Mouse (Mus musculus) mouse trophoblast stem cell (cell line): ENCODE measurements at regions not wholly inside any gene's neighbourhood (a gene's known extent, or its start where the extent isn't known, plus 50 kb on each side); places are given as distances from the start of the nearest gene placed in this dataset.

ENCODE experiments used
- in situ Hi-C, 2 experiments: fragments of 300-500 bp; cut with MseI, MboI; formaldehyde crosslinking; loops; 2 replicates in 1 of 2; 3 replicates in 1 of 2; pipeline ENCODE4 v1.15.1; 2025

DNA sequence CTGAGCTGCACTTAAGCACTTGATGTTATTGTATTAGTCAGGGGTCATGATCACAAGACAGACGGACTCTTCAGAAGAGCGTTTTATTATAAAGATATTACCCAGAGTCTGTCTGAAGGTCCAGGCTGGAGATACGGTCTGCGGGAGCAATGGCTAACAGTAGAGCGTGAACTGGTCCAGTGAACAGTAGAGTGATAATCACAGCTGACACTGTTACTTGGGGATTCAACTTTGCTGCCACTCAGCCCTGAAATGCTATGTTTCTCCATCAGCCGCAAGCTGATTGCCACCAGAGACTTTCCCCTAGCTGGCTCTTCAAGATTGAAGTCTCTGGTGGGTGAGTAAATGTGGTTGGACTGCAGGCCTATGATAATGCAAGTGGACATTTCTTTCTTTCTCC lies 133.1 kb upstream of the Zc3h12c start:
- in situ Hi-C loops, result no loop called here

DNA sequence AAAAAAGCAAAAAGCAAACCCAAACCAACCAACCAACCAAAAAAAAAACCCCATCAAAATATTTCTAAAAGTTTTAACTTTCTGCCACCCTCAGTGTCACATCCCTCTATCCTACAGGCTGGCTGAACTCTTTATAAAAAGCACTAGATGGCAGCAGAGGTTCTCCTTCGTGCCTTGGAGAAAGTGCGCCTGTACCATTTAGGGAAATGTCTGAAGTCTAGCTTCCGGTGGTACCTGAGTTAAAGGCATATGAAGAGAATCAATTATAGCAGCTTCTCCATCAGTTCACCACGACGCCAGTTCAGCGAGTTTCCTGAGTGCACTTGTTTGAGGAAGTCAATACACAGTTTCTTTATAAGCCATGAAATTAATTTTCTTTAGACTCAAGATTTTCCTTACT lies 130.0 kb upstream of the Zc3h12c start:
- in situ Hi-C loops, result loop anchor here in 1 of 2 experiments (25.0 kb wide), 1 partner anchor 311 kb away; no protein-coding TSS in a partner anchor

DNA sequence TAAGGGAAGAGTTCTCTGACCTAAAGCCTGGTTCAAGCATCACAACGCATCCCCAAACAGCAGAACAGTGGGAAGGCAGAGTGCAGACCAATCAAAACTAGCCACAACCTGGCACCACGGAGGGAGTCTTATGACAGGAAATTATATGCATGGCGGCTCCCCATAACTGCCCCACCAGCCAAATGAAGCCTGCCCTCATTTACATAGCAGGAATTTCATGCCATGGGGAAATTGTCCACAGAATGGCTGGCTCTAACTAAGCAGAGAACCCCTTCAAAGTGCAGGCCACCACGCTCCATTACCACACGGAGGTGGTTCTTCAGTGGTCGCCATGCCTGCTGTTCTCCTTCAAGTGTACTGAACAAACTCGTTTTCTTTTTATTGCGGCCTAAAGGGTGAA lies 126.3 kb upstream of the Zc3h12c start:
- in situ Hi-C loops, result loop anchor here in 1 of 2 experiments (25.0 kb wide), 1 partner anchor 307 kb away; no protein-coding TSS in a partner anchor

DNA sequence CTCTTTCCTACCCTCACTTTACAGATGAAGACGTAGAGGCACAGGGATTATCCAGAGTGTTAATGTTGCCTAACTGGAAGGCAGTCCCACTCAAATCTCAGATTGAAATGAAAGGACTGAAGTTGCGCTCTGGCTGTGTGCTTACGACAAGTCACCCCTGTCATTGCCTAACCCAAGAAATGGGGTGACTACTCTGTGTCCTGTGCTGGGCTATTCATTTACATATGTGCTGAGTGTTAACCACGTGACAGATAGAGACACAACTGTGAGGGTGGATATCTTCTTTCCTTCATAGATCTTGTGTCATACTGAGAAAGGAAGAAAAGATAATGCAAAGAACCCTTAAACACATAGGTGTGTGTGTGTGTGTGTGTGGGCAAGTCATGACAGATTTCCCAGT lies 120.7 kb upstream of the Zc3h12c start:
- in situ Hi-C loops, result loop anchor here (5.0 to 25.0 kb wide), 3 partner anchors 154 to 312 kb away; no protein-coding TSS in a partner anchor

- in situ Hi-C loops, result loop anchor here (5.0 to 25.0 kb wide), 3 partner anchors 153 to 311 kb away; no protein-coding TSS in a partner anchor
These were observed 119.4 kb upstream of the Zc3h12c start for GRCm38 (mm10) chr9:52287761-52288275.

DNA sequence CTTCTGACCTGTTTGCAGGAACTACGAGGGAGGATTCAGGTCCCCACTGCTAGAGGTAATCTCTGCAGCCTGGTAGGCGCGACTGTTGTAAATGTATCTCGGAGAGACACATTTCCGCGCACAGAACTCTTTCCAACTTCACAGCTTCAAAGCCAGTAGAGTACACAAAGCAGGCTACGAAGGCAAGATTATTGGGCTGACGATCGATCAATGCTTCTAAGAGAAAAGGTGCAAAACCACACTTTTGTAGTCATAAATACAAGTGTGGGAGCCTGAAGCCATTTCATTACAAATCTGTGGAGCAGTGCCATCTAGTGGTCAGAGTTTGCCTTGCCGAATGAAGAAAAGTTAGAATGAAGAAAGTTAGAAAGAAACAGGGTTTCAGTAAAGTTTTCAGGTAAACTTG lies 118.9 kb upstream of the Zc3h12c start:
- in situ Hi-C loops, result loop anchor here (5.0 to 25.0 kb wide), 3 partner anchors 152 to 310 kb away; no protein-coding TSS in a partner anchor

DNA sequence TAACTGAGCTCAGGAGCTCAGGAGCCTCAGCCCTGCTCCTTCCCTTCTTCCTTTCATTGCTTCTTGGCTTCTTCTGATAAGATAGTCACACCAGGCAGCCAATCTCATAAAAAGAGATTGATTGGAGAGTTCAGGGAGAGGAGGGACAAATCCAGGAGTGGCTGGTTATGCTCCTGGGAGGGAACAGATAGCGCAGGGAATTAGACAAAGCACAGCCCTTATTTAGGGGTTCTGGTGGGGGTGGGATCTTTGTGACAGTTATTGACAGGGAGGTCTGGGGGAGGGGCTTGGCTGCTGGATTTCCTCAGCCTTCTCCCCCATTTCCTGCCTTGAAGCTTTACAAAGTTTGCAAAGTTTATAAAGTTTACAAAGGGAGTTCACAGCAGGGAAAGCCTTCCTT lies 117.7 kb upstream of the Zc3h12c start:
- in situ Hi-C loops, result loop anchor here (5.0 to 25.0 kb wide), 3 partner anchors 151 to 309 kb away; no protein-coding TSS in a partner anchor

DNA sequence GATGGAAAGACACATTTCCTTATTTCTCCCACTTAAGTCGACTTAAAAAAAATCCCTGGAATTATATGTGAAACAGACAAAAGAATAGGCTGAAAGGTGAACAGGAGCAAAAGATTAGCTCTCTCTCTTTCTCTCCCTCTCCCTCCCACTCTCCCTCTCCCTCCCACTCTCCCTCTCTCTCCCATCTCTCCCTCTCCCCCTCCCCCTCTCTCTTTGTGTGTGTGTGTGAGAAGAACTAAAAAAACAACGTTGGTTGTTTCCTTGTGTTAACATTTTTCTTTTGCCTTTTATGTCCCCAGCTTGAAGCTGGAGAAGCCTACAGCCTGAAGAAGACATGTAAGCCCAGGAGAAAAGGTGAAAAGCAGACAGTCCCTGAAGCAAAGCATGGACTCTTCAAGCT lies 115.2 kb upstream of the Zc3h12c start:
- in situ Hi-C loops, result loop anchor here (10.0 to 25.0 kb wide), 2 partner anchors 149 to 296 kb away; no protein-coding TSS in a partner anchor

- in situ Hi-C loops, result loop anchor here (10.0 to 25.0 kb wide), 2 partner anchors 146 to 294 kb away; no protein-coding TSS in a partner anchor
These were observed 112.6 kb upstream of the Zc3h12c start for GRCm38 (mm10) chr9:52280995-52281394.

DNA sequence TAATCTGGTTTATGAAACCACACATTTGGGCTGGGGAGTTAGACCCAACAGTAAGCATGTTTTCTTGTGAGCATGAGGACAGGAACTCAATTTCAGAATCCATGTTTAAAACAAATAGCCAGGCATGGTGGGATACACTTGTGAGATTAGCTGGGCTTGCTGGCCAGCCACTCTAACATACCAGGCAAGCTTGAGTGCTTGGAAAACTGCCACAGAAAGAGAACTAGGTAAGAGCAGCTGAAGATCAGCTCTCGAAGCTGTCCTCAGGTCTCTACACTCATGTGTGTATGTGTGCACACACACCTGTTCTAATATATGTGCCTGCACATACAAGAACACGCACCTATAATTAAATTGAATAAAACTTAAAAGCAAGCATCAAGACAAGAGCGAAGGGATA lies 112.2 kb upstream of the Zc3h12c start:
- in situ Hi-C loops, result loop anchor here (10.0 to 25.0 kb wide), 2 partner anchors 146 to 293 kb away; no protein-coding TSS in a partner anchor

DNA sequence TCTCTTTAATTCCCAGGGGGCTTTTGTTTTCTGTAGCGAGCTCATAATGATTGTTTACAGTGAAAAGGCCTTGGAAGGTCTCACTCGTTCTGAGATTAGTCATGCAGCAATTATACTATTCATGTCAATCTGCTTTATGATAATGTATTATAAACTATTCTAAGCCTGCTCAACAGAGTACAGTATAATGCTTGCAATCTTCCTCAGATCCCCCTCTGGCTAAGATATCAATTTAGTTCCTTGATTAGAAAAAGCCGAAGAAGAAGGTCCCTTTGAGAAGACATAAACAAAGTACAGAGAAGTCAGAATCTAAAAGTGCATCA lies 110.3 kb upstream of the Zc3h12c start:
- in situ Hi-C loops, result loop anchor here in 1 of 2 experiments (25.0 kb wide), 1 partner anchor 291 kb away; no protein-coding TSS in a partner anchor

DNA sequence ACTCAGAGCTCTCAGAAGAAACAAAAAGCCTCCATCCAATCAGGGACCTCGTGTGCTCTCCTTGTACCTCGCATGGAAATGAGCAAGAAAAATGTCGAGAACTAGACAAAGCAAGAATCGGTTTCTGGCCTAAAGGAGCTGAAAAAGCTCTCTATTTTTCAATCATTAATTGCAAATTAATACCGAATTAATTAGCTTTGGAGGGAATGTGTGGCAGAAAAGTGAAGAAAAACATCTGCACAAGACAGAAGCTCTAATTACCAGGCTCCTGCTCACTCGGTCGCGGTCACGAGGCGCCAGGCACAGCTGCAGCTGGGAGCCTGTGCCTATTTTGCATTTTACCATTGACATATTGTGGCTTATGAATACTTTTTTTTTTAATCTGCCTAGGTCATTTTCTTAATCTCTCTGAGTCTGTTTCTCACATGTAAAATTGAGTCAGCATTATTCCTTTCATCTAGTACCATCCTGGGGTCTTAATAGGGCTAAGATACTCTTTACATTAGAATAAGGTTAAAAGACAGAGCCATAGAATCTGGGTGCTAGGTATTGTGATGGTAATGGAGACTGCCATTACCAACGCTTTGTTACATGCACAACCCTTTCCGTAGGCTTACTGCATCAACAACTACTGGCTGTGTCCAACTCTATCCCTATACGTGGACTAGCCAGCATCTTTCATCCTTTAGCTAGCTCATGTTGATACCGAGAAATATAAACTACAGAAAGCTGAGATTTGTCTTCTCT lies 109.8 kb upstream of the Zc3h12c start:
- in situ Hi-C loops, result loop anchor here in 1 of 2 experiments (25.0 kb wide), 1 partner anchor 291 kb away; no protein-coding TSS in a partner anchor

DNA sequence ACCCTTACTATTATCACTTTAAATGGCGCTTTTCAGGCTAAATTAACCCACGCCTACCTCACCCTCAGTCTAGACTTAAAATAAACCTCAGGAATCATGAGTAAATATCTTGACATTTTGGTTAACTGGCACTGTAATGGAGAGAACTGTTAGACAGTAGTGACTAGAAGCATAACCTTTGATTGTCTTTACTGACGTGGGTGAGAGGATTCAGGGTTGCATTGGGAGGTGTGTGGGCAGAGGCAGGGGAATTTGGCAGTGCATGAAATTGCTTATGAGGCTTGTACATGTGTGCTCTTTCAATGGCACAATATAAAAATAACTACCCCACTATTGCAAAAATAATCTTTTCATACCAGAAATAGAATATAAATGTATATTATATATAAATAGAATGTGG lies 105.6 kb upstream of the Zc3h12c start:
- in situ Hi-C loops, result no loop called here

DNA sequence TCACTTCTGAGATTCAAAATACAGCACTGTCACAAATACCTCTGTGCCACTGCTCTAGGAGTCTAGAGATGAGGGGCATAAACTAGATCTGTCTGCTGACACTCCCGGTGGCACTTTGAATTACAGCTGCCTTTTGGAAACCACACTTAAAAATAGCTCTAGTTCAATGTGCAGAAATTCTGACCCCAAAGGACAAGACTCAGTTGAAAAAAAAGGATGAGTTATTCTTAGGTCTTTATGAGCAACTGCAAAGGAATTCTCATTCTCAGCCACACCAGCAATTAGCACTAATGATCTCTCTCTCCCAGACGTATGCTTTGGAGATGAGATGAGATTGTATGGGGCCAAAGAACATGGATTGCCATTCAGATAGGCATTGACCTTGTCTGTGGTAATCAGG lies 104.3 kb upstream of the Zc3h12c start:
- in situ Hi-C loops, result no loop called here

DNA sequence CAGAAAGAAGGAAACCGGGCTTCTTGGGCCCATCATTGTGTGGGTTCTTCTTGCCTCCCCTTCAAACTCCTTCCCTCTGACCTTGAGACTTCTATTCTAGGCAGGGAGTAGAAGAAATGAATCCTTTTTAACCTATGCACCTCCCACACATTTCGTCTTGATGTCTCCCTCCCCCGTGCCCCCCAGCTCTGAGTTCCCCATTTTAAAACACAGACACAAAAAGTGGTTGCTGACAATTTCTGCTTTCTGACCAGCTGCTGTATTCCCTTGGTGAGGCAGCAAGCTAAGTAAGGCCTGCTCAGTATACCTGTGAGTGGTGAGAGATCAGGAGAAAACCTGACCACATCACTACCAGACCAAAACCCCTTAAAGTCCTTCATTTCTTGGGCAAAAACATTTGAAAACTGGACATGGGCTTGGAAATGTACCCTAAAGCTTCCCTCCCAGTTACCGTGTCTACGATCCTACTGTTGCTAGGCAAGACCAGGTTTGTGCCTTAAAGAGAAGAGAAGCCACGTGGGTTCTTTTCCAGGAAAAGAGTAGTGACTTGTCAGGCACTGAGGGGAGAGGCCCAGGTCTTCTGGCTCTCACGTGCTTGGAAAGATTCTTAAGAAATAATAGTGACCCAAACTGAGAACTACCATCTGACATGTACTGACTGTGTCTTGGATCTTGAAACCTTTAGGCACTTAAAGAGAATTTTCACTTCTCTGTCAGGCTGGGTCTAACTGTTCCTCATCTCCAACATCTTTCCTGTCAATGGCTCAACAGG lies 103.2 kb upstream of the Zc3h12c start:
- in situ Hi-C loops, result no loop called here

DNA sequence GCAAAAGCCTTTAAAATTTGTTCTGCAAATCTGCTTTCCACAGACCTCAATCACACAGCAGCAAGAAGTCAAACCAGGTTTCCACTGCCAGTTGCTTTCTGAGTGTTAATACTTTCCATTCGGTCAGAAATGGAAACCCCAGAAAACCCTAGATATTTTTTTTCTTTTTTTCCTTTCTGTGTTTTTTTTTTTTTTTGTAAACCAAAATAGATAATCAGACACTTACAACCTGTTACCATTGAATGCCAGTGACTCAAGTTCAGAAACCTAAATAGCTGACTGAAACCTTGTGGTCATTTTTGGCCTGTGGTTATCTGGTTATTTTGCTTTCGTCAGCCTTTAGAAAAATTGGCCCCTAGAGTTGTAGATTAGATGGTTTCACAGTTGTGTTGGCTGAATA lies 93.2 kb upstream of the Zc3h12c start:
- in situ Hi-C loops, result no loop called here

- in situ Hi-C loops, result no loop called here
These were observed 91.1 kb upstream of the Zc3h12c start for GRCm38 (mm10) chr9:52259459-52259858.

DNA sequence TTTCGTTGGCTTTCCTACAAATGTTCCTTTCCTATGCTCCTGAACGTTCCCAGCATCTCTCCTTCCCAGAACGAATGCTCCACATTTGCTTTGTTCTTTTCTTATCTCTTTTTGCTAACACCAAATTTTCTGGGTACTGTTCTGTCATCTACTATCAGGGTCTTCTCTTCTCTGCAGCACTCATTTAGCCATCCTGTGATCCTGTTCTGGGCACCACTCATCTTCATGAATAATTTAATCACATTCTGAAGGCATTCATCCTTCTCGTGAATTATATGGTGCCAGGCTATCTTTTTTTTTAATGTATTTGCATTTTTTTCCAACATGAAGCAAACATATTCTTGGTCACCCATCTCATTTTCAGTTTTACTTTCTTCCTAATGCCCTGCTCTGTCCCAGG lies 87.3 kb upstream of the Zc3h12c start:
- in situ Hi-C loops, result no loop called here

DNA sequence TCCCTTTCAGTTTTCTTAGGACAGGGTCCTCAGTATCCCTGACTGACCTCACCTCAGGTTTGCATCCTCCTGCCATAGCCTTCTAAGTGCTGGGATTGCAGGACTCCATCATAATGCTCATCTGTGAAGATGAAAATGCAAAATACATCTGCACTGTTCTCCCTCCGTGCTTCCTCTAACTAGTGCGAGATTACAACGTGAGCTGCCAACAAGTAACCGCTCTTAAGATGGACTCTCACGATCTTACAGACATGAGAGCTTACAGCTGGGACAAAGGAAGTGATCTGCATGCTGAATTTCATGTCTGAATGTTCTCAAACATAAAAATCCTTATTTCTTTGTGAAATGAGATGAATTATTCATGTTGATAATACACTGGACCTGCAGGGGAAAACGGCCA lies 86.1 kb upstream of the Zc3h12c start:
- in situ Hi-C loops, result no loop called here

GRCm38 (mm10) chr9:52251455-52251854 lies 83.1 kb upstream of the Zc3h12c start:
- in situ Hi-C loops, result no loop called here

GRCm38 (mm10) chr9:52246712-52247111 lies 78.3 kb upstream of the Zc3h12c start:
- in situ Hi-C loops, result no loop called here

DNA sequence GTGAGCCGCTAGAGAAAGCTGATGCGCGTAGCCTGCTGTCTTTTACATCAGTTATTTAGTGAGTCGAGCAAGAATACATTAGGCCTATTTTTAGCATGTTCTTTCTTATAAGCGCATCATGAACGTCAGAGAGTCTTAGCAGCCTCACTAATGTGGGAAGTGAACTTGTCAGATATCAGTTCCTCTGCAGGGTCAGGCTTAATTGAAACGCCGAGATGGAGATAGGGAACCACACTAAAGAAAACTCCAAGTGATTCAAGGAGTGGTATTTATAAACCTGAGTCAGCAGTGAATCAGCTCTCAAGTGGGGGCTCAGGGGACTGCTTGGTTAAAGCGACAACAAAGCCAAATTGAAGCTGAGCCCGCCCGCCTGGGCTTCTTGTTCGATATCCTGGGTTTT lies 75.7 kb upstream of the Zc3h12c start:
- in situ Hi-C loops, result no loop called here
